Mouse (Mus musculus): ENCODE data around the gene Tmcc3. TPM values are rescaled to one million over a fixed set of nuclear protein-coding genes. Genes with fewer than 3 reads are reported as not detected.

Gene Tmcc3
- total RNA-seq (2023), result 1 to 10 TPM; 2.9 to 3.1 TPM

DNA sequence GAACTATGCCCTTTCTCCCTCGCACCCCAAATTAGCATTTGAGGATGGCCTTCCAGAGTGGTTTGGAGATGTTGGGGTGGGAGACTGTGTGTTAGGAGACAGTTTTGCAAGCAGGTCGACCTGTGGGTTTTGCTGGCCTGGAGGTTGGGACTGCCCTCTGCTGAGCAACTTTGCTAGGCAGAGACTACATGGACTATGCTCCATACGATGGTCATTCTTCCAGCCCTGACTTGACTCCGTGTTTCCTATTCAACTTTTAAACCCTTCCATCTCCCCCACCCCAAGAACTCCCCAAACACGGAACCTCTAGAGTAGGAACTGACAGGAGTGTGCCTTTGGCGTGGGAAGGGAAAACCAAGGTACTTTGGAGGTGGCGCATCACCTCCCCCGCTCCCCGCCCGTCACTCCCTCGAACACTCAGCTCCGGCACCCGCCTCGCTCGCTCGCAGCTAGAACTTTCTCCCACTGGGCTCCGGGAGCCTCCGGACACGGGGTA lies at the start of gene Tmcc3:
Tmcc3 (plus strand) TSS at position 439 of the 496 bp plus-strand sequence.

GRCm38 (mm10) chr10:94298471-94298870 lies 13.3 kb upstream of the Tmcc3 start, which contains the start of gene Gm4792:
TSS of gene Gm4792 (minus strand) at chr10:94298703.

Other genes with a start within 250 kb of the Tmcc3 start
- 10 to 100 TPM; 10.1 to 11.2 TPM for gene Nr2c1, start 163.9 kb upstream of the Tmcc3 start, total RNA-seq (2023)
- gene Ndufa12, start 113.2 kb upstream of the Tmcc3 start, total RNA-seq (2023), result 10 to 100 TPM; 57.4 to 70.0 TPM
- gene Gm4792, start 13.2 kb upstream of the Tmcc3 start, total RNA-seq (2023), result not detected